Mouse (Mus musculus) thymus, postnatal 14 days (tissue): ENCODE measurements around the gene Osm.

Experiments
- DNase-seq: peaks from one replicate; pipeline ENCODE4 v3.0.0; 2021

The Osm gene

GRCm38 (mm10) chr11:4235665-4236545, at the start of gene Osm:
Osm (plus strand) TSS chr11:4236420.
- peak; percentile 53 for DNase-seq

DNA sequence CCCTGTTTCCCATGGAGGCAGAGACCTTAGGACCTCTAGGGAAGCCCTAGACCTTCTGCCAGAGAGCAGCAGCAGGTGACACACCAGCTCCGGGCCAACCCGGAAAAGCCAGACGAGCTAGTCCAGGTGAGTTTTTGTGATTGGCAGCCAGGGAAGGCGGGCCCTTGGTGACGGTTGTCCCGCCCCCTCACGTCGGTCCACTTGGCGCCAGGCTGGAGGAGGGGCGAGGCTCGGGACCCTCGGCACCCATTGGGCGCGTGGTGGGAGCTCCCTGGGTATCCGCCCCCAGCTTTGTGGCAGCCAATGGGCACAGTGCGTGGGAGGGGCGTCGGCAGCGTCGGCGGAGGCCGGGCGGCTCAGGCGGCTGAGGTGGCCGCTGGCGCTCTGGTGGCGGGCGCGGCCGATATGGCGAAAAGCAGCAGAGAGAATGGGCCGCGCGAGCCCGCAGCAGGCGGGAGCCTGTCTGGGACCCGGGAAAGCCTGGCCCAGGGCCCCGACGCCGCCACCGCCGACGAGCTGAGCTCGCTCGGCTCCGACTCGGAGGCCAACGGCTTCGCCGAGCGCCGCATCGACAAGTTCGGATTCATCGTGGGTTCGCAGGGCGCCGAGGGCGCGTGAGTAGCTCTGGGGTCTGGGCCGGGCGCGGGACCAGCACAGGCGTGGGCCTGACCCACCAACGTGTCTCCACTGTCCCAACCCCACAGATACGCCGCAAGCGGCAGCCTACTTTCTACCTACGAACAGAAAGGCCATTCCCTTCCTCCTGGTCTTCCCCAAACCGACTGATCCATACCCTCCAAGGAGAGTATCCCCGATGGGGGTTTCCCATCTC, 49.5 kb upstream of the Osm start, which contains the start of gene Tbc1d10a:
Gene Tbc1d10a, plus strand, starts transcription at position 304 of the 832 bp plus-strand sequence.
- peak; percentile 99 for DNase-seq

GRCm38 (mm10) chr11:4187318-4187700, 48.9 kb upstream of the Osm start:
- DNase-seq: no peak

DNA sequence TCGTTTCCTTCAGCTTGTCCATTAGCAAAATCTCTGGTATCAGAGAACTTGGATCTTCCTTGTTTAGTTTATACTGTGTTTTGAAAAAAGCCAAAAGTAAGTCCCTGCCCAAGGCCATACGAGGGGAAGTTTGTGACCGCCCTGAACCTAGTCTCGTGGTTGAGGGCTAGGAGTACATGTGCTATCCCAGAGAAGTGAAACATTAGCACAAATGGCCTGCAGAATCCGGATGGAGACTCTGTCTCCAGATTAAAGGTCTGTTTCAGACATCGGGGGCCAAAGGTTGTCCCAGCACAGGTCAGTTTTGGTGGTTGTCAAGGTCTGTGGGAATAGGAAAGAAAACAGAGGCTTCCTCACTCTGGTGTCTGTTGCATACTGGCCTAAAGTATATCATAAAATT, 47.0 kb upstream of the Osm start:
- no peak for DNase-seq

- DNase-seq: no peak
Measured at GRCm38 (mm10) chr11:4190677-4191076, 45.5 kb upstream of the Osm start.

DNA sequence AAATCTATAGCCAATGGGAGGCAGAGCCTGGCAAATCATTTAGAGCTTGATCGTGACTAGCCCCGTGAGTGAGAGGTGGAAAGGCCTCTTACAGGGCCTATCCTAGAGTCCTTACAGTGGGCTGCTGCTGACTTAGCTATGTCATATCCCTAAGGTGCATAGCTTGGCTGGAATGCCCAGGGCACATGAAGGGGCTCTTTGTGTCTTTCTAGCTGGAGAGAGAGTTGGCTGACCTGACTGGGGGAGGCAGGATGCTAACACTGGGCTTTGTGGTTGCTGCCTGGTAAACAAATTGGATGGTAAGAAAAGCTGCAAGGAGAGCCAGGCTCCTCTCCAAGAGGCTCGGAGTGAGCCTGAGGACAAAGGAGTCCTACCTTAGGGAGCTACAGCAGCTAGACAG, 43.5 kb upstream of the Osm start:
- DNase-seq: no peak

- no peak for DNase-seq
Measured at GRCm38 (mm10) chr11:4193420-4193819, 42.8 kb upstream of the Osm start.

DNA sequence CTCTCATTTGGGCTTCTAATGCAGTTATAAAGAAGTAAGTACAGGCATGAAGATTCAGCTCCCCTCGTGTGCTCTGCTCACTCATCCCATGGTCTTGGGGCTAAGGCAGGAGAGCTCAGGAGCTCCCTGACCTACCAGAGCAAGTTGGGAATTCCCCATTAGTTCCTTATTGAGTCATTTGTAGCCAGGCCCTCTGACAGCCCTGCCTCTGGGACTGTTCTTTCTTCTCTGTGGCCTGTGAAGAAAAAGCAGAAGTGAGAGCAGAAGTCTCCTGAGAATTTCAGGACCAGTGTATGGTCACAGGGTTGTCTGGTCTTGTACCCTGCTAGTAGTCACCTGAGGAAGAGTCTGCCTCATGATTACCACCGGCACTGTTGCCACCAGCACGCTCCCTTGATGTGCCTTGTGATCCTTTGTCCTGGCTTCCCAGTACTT, 40.6 kb upstream of the Osm start:
- no peak for DNase-seq

DNA sequence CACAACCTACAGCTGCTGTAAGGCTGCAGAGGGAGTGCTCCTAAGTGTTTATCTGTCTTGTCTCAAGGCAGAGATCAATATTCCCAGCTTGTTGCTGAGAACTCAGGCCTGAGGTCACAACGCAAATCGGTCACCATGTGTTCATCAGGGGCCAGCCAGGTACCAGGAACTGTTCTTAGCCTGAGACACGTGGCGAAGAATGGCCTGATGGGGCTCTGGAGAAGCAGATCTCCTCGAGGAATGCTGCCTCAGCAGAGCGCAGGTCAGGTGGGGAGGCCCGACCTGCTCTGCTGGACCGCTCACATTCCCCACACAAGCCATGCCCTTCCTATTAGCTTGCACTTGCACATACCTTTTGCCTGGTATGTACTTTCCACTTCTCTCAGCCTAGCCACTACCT, 39.6 kb upstream of the Osm start:
- no peak for DNase-seq

- no peak for DNase-seq
Measured at GRCm38 (mm10) chr11:4197691-4198090, 38.5 kb upstream of the Osm start.

DNA sequence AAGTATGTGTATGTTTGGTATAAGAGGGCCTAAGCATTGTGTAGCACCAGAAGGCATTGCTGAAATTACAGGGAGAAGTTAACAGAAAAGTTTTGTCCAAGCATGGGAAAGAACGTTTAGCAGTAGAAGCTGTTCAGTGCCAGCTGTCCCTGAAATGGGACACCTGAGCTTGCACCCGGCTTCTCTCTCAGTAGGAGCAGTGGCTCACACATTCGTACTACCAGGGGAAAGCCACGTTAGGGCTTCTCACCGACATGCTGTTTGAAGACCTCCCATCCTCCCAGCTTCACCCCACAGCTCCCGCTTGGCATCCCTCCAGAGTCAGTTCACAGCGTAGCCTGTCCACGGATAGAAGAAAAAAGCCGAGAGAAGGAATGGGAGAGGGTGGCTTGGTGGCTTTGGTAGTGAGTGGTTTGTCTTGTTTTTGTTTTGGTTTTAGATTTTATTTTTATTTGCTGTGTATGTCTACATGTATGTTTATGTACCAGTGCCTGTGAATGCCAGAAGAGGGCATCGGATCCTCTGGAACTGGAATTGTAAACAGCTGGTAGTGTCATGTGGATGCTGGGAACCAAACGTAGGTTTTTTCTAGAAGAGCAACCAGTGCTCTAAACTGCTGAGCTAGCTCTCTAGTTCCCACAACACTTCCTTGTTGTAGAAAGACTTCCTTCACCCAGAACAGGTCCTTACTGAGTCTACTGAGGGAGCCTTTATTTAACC, 34.1 kb upstream of the Osm start:
- DNase-seq: no peak

DNA sequence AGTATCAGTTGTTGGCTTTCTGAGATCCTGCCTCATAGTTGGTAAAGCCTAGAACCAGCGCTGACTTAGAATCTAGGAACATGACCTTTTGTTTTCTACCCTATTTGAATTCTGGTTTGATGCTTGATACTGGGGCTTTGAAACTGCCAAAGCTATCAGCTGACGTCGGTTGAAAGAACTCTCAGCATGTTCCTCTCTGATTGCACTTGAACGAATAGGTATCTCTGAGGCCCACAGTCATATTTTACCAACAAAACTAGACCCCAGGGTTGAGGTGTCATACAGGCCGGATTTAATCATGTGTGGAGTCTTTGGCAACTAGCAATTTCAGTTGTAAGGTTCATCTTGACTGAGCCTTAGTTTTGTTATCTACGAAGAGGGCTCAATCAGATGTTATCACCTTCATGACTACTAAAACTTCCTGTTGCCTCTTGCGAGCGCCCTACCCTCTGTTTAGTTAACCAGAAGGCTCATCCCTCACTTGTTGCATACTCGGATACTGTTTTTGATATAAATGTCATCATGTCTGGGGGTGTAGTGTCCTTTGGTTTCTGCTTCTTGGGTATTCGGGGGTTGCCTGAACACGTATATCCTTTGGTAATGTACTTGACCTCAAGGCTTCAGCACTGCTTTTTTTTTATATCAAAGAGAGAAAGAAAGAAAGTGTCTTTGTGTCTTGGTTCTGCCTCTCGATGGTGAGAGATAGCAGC, 33.1 kb upstream of the Osm start:
- DNase-seq: peak; percentile 31

- peak; percentile 71 for DNase-seq
Measured at GRCm38 (mm10) chr11:4203705-4204074, 32.5 kb upstream of the Osm start.

- no peak for DNase-seq
Measured at GRCm38 (mm10) chr11:4205097-4205655, 31.0 kb upstream of the Osm start.

GRCm38 (mm10) chr11:4205951-4206350, 30.3 kb upstream of the Osm start:
- no peak for DNase-seq

DNA sequence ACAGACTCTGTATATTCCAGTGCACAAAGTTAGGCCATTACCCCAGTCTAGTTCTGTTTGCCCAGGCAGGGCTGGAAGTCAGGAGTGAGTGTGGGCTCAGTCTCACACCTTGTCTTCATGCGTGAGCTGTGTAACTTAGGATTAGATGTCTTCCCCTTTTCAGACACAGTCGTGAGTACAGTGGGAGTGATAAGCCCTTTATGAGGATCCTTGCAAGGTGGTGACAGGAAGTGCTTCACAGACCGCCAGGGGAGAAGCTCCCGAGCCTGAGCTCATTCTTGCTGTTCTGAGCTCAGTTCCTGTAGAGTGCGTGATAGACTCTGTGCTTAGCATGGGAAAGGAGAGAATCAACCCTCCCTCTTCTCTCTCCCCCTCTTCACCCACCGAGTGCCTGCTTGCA, 29.7 kb upstream of the Osm start:
- peak; percentile 59 for DNase-seq

- DNase-seq: no peak
Measured at GRCm38 (mm10) chr11:4207655-4208054, 28.6 kb upstream of the Osm start.

DNA sequence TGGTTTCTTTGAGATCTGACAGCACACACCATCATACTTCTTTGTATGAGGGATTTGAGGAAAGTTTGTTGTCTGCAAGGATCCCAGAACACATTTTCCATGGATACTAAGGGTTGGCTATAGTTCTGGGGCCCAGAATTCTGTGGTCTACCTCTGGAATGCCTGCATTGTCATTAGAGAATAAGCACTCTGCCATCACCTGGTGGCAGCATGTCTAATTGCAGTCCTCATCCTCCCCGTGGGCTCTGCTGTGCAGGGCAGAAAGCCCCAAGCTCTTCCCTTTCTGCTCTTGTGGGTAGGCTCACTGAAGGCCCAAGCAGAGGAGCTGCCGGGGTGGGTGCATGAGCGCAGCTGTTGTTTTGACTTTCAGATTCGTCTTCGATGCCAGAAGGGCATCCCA, 26.7 kb upstream of the Osm start:
- peak; percentile 33 for DNase-seq

DNA sequence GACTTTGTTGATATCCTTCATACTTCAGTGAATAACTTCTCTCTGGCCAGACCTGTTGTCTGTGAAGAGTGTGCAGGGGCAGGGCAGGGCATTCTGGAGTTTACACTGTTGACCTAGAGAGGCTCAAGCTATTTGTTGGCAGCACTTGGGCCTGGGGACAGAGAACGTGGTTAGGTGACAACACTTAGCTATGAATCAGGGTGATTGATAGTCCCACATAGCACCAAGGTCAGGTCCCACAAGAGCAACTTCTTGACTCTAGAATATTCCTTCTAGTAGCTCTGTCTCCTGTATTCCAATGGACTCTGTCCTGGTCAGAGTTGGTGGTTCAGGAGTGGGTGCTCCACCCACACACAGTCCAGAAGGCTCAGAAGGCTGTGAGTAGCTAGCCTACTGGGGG, 25.4 kb upstream of the Osm start:
- DNase-seq: no peak

- DNase-seq: no peak
Measured at GRCm38 (mm10) chr11:4213107-4213506, 23.1 kb upstream of the Osm start.

DNA sequence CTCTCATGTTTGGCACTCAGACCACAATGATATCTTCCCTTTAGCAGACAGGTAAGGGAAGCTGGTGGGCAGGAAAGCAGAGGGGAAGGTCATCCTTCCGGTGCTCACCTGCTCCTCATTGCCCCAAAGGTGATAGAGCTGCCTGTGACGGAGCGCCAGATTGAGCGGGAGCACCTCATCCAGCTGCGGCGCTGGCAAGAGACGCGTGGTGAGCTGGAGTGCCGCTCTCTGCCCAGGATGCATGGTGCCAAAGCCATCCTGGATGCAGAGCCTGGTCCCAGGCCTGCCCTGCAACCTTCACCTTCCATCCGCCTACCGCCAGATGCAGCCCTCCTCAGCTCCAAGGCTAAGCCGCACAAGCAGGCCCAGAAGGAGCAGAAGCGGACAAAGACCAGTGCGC, 21.6 kb upstream of the Osm start:
- no peak for DNase-seq

GRCm38 (mm10) chr11:4215061-4215460, 21.2 kb upstream of the Osm start:
- DNase-seq: no peak
